Mouse (Mus musculus) ES-E14 (cell line): ENCODE results near the gene Fam20a. TPM values are rescaled to one million over a fixed set of nuclear protein-coding genes. Genes with fewer than 3 reads are reported as not detected.
"Not testable (repeated sequence)": the region's sequence is repeated elsewhere in the genome, so short reads cannot be mapped to it uniquely, and the experiment has no call there.

Experiments
- DNase-seq: peaks from one replicate; pipeline ENCODE4 v3.0.0-alpha.2; 2013; ENCODE audit warnings: low read depth, low spot score
- H3K27ac ChIP-seq: 2 replicates; pipeline ENCODE4 v1.5.1; 2012; ENCODE audit warnings: low read depth, mild to moderate bottlenecking, low read length, moderate library complexity, mixed read lengths; ENCODE audit not compliant: poor library complexity, insufficient read depth, severe bottlenecking
- H3K36me3 ChIP-seq: 2 replicates; pipeline ENCODE4 v1.6.1; 2012; ENCODE audit warnings: mild to moderate bottlenecking, low read length, moderate library complexity, mixed read lengths; ENCODE audit not compliant: control insufficient read depth, poor library complexity, insufficient read depth, severe bottlenecking
- H3K4me1 ChIP-seq, 2 experiments: fragments of 150-350 bp in 1 of 2; sonication (generic) in 1 of 2; 2 replicates each; pipeline ENCODE4 v1.6.1; 2012; ENCODE audit warnings: low read length in 2 of 2, mild to moderate bottlenecking in 1 of 2, mixed read lengths in 1 of 2; ENCODE audit not compliant: control insufficient read depth in 2 of 2, insufficient read depth in 2 of 2, poor library complexity in 1 of 2
- H3K4me3 ChIP-seq, 2 experiments: fragments of 150-350 bp in 1 of 2; sonication (generic) in 1 of 2; 2 replicates each; pipeline ENCODE4 v1.5.1; 2012; ENCODE audit warnings: low read length in 2 of 2, low read depth in 1 of 2, mild to moderate bottlenecking in 1 of 2, mixed read lengths in 1 of 2; ENCODE audit not compliant: insufficient read depth in 1 of 2, poor library complexity in 1 of 2, severe bottlenecking in 1 of 2
- H3K9ac ChIP-seq: 2 replicates; pipeline ENCODE4 v1.6.1; 2012; ENCODE audit warnings: low read depth, mild to moderate bottlenecking, low read length, mixed read lengths; ENCODE audit not compliant: poor library complexity, insufficient read depth, severe bottlenecking
- H3K9me3 ChIP-seq: fragments of 150-350 bp; sonication (generic); 2 replicates; pipeline ENCODE4 v1.6.1; 2012; ENCODE audit warnings: low read depth, mild to moderate bottlenecking, low read length; ENCODE audit not compliant: control insufficient read depth, insufficient read depth
- CHD2 ChIP-seq: IDR thresholded peaks from 2 replicates; pipeline ENCODE4 v1.6.1; 2014; ENCODE audit warnings: mild to moderate bottlenecking, low read depth, low read length, inconsistent platforms
- HCFC1 ChIP-seq: IDR thresholded peaks from 2 replicates; pipeline ENCODE4 v1.6.1; 2012; ENCODE audit warnings: low read length, inconsistent platforms, borderline replicate concordance; ENCODE audit not compliant: insufficient read depth
- MAFK ChIP-seq: IDR thresholded peaks from 2 replicates; pipeline ENCODE4 v1.6.1; 2014; ENCODE audit warnings: mild to moderate bottlenecking, low read depth, low read length, inconsistent platforms; ENCODE audit not compliant: insufficient read depth
- ZC3H11A ChIP-seq: IDR thresholded peaks from 2 replicates; pipeline ENCODE4 v1.6.1; 2012; ENCODE audit warnings: low read depth, mild to moderate bottlenecking, inconsistent platforms, low read length, borderline replicate concordance
- ZNF384 ChIP-seq: IDR thresholded peaks from 2 replicates; pipeline ENCODE4 v1.6.1; 2012; ENCODE audit warnings: low read depth, low read length, inconsistent platforms
- in situ Hi-C, 2 experiments: fragments of 600-800 bp; cut with MboI; formaldehyde crosslinking; loops; one replicate each; pipeline ENCODE4 v1.15.1; 2025; ENCODE audit warnings: low sequenced_read_pairs in 2 of 2, inconsistent platforms in 1 of 2; ENCODE audit not compliant: unreplicated experiment in 2 of 2
- total RNA-seq: library from RNA; depleted of rRNA; stranded (reverse); fragments of 300-350 nt; gene quantifications from 2 replicates; pipeline ENCODE4 v1.2.3, GENCODE M21; 2012

Gene Fam20a
- total RNA-seq, 1 experiment: 0.45 TPM

- TF ChIP-seq MAFK (no peak), ZC3H11A (no peak), ZNF384 (no peak), HCFC1 (no peak), CHD2 (no peak)
These were observed 56.7 kb downstream of the Fam20a start for GRCm38 (mm10) chr11:109665424-109665823.

GRCm38 (mm10) chr11:109664293-109664692 is 57.8 kb downstream of the Fam20a start:
- H3K4me3 ChIP-seq: no peak overlapping the region
- TF ChIP-seq ZNF384 (no peak), ZC3H11A (no peak), CHD2 (no peak), HCFC1 (no peak), MAFK (no peak)
- H3K9me3 ChIP-seq: no peaks in the 10 kb centered on the region
- peaks cover 31% of the 10 kb centered on the region for H3K36me3 ChIP-seq
- in situ Hi-C loops: no loop called here
- peaks cover 0 to 4% of the 10 kb centered on the region in 2 experiments; a peak in 1 of 4 replicates for H3K4me1 ChIP-seq
- no peak overlapping the region for H3K27ac ChIP-seq
- DNase-seq: no peak
- H3K9ac ChIP-seq: no peak overlapping the region

More at GRCm38 (mm10) chr11:109665424-109665823, 56.7 kb downstream of the Fam20a start:
- no peak overlapping the region for H3K9ac ChIP-seq
- no peak for DNase-seq
- no peaks in the 10 kb centered on the region for H3K9me3 ChIP-seq
- H3K27ac ChIP-seq: no peak overlapping the region
- H3K36me3 ChIP-seq: peaks cover 32% of the 10 kb centered on the region
- H3K4me1 ChIP-seq: no peaks in the 10 kb centered on the region
- in situ Hi-C loops: no loop called here
- no peak overlapping the region for H3K4me3 ChIP-seq

- H3K9me3 ChIP-seq, in situ Hi-C loops, H3K4me3 ChIP-seq, H3K4me1 ChIP-seq, H3K9ac ChIP-seq, DNase-seq, H3K27ac ChIP-seq: not testable (repeated sequence)
- H3K36me3 ChIP-seq: peaks cover 16% of the 10 kb centered on the region
These were observed 61.6 kb downstream of the Fam20a start for GRCm38 (mm10) chr11:109660526-109660925.

- peaks cover 1 to 4% of the 10 kb centered on the region in 2 experiments; a peak in 2 of 4 replicates for H3K4me1 ChIP-seq
- no peak overlapping the region for H3K9ac ChIP-seq
- H3K9me3 ChIP-seq: no peaks in the 10 kb centered on the region
- TF ChIP-seq HCFC1 (no peak), CHD2 (no peak), MAFK (no peak), ZC3H11A (no peak), ZNF384 (no peak)
- DNase-seq: no peak
- no peak overlapping the region for H3K27ac ChIP-seq
- in situ Hi-C loops: no loop called here
- peaks cover 10% of the 10 kb centered on the region for H3K36me3 ChIP-seq
- H3K4me3 ChIP-seq: no peak overlapping the region
These were observed 65.8 kb downstream of the Fam20a start for GRCm38 (mm10) chr11:109656232-109656631.

GRCm38 (mm10) chr11:109654581-109654980 is 67.5 kb downstream of the Fam20a start:
- DNase-seq: no peak
- peaks cover 3% of the 10 kb centered on the region for H3K36me3 ChIP-seq
- in situ Hi-C loops: no loop called here
- H3K9me3 ChIP-seq: no peaks in the 10 kb centered on the region
- TF ChIP-seq ZNF384 (no peak), ZC3H11A (no peak), CHD2 (no peak), MAFK (no peak), HCFC1 (no peak)
- no peak overlapping the region for H3K9ac ChIP-seq
- peaks cover 0 to 1% of the 10 kb centered on the region in 2 experiments; a peak in 1 of 4 replicates for H3K4me1 ChIP-seq
- H3K27ac ChIP-seq: no peak overlapping the region
- no peak overlapping the region for H3K4me3 ChIP-seq
